Mouse (Mus musculus) cerebral cortex, adult 2 months (tissue): Measurements from ENCODE around the gene Wdr77.

ENCODE experiments used
- WGBS: fragments of 180-500 bp; shearing (Covaris S2); methylation state at CpG from one replicate; pipeline ENCODE4 v1.1.7; 2018; 5-methylcytosine and 5-hydroxymethylcytosine counted together

Gene Wdr77

GRCm38 (mm10) chr3:105958204-105958603 is 965 bp upstream of the Wdr77 start:
- 21% methylated on average over 5 of the region's 5 CpGs for WGBS

DNA sequence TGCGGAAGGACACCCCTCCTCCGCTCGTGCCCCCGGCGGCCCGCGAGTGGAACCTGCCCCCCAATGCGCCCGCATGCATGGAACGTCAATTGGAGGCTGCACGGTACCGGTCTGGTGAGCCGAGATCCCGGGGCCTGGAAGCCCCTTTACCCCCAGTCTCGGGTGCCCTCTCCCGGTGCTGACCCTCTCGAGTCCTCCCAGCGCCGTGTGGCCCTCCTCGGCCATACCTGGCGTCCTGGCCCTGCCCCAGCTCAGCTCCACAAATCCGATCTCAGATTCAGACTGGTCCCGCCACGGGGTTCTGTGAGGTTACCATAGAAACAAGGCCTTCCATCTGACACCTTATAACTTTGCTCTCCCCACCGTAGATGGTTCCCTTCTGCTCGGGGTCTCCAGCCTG is 416 bp downstream of the Wdr77 start:
- under 1% methylated on average over 26 of the region's 26 CpGs for WGBS

GRCm38 (mm10) chr3:105959999-105960398 is 830 bp downstream of the Wdr77 start, which contains the start of gene Atp5f1:
Gene Atp5f1, minus strand, starts transcription at chr3:105960099.
- 7% methylated on average over 6 of the region's 6 CpGs for WGBS

DNA sequence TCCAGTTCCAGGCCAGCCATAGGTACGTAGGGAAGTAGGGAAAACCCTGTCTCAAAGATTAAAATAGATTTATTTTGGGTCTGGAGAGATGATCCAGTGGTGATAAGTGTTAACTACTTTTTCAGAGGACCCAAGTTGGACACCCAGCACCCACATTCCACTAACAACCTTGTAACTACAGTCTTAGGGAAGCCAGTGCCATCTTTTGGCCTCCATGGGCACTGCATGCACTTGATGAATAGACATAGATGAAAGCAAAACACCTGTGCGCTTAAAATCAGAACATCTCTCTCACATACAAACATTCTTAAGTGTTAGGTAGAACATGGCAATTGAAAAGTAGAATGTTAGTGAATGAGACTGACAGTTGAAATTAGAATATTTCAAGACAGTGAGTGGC is 1.5 kb downstream of the Wdr77 start:
- WGBS, result 98% methylated on average over 2 of the region's 2 CpGs

DNA sequence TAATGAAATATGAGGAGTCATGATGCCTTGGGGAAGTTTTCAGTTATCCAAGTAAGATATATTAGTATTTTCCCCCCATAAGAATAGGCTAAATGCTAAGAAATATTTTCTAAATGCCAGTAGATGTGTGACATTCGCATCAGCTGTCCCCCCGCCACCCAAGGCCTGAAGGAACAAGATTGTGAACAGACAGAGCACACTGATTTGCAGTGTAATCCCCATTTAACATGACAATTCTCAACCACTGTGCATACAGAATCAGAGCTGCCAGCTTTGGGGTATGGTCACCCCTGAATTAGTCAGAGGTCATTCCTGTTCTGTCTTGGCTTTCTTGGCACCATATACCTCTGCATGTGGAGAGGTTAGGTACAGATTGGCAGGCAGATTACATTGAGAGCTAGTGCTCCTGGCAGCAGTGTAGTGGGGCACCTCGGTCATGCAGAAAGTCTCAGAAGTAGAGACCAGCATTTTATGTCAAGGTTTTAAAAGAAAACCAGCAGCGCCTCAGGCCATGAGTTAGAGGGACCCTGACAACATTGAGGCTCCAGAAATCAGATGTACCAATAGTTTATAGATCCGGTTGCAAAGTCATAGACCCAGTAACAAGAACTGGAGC is 12.8 kb downstream of the Wdr77 start:
- 83% methylated on average over 5 of the region's 5 CpGs for WGBS

GRCm38 (mm10) chr3:105973411-105973810 is 14.2 kb downstream of the Wdr77 start, which contains the start of gene Ovgp1:
Gene Ovgp1, plus strand, starts transcription at chr3:105973711.
- 85% methylated on average over 3 of the region's 3 CpGs for WGBS

DNA sequence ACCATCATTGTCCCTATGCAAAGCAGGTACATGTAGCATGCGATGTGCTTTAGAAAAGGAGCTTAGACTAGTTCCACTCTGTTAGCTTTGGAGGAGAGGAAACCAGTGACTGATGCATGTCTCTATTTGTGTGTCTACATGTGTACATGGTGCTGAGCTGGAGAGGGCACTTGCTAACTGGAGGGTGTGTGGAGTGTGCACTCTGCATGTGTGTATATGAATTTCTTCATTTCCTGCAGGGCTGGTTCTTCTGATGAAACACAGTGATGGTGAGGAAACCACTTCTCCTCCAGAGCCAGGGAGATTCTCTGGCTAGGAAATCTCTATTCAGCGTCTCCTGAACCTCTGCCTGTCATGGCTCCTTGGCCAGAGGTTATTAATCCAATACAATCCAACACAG is 15.0 kb downstream of the Wdr77 start:
- 95% methylated on average over 2 of the region's 2 CpGs for WGBS

DNA sequence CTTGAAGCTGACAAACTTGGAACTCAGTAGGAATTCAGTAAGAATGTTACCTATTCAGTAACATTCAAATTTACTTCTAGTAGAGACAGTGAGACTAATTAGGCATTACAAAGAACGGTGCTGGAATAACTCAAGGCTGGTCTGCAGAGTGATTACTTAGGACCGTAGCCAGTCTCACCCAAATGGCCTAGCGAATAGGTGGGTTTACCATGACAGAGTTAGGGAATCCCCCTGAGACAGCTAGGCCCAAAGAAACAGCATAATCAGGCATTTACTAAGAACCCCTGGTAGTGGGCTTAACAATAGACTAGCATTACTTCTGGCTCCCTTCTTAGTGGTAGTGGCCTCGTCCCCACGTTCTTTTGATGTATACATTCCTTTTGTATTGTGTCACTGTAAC is 30.4 kb downstream of the Wdr77 start:
- WGBS, result 63% methylated on average over 5 of the region's 5 CpGs

GRCm38 (mm10) chr3:105991653-105992283 is 32.6 kb downstream of the Wdr77 start:
- 26% methylated on average over 4 of the region's 4 CpGs for WGBS

- 77% methylated on average over 2 of the region's 2 CpGs for WGBS
These were observed 35.6 kb downstream of the Wdr77 start for GRCm38 (mm10) chr3:105994730-105995129.

DNA sequence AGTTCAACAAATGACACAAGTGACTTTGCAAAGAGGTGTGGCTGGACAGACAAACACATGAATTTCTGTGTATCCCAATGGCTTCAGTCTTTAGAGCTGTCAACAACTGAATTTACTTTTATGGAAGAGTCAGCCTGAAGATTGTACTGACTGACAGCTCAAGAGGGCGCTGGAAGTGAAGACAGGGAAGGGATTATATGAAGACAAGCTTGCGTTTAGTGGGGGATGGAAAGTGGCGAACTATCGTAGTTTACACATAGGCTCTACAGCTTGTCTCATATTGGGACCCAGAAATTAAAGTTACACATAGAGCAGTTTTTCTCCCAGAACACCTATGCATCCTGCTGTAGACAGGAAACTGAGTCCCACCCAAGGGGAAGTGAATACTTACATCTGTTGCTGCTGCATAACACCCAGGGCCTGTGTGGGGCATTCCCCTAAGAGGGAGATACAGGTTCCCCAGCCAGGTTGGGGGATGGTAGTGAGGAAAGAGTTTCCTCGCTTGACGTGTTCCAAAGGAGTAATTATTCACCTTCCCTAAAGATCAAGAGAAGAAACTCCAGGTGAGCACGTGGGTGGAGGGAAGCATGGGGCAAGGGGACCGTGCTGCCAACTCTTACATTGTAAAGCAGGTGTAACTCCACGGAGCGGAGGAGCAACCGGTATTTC is 41.7 kb downstream of the Wdr77 start:
- WGBS, result 20% methylated on average over 11 of the region's 11 CpGs

- 14% methylated on average over 17 of the region's 17 CpGs for WGBS
These were observed 42.5 kb downstream of the Wdr77 start for GRCm38 (mm10) chr3:106001416-106002370.

GRCm38 (mm10) chr3:106003360-106003759 is 44.2 kb downstream of the Wdr77 start:
- WGBS, result 72% methylated on average over 10 of the region's 10 CpGs

GRCm38 (mm10) chr3:106014546-106014945 is 55.4 kb downstream of the Wdr77 start, which contains the start of gene Pifo:
Gene Pifo, minus strand, starts transcription at chr3:106014646.
- 79% methylated on average over 2 of the region's 2 CpGs for WGBS
